Mouse (Mus musculus): ENCODE measurements around the gene Cd40. TPM values are rescaled to one million over a fixed set of nuclear protein-coding genes. Genes with fewer than 3 reads are reported as not detected.

The Cd40 gene
- polyA plus RNA-seq, 1 experiment, result 0.27 TPM

GRCm38 (mm10) chr2:165102920-165103319, 47.5 kb downstream of the Cd40 start:
- no peaks in the 10 kb centered on the region for H3K36me3 ChIP-seq (ENCODE audit: control insufficient read depth, insufficient read depth)
- H3K79me2 ChIP-seq (ENCODE audit: control insufficient read depth, insufficient read depth), result no peaks in the 10 kb centered on the region
- no peak for TF ChIP-seq FOSL1 (IDR thresholded peaks at IDR 0.05; ENCODE audit: insufficient read depth, low read length, poor library complexity, severe bottlenecking)
- TF ChIP-seq MYOD1 (IDR thresholded peaks at IDR 0.05; ENCODE audit: control insufficient read depth, insufficient read length, low read depth), result no peak
- no peak for TF ChIP-seq CTCF (IDR thresholded peaks at IDR 0.05; ENCODE audit: control insufficient read depth, insufficient read depth, insufficient read length)
- H3ac ChIP-seq (ENCODE audit: control insufficient read depth, insufficient read length, low read depth), result no peak overlapping the region
- peaks cover 91% of the 10 kb centered on the region for H3K27me3 ChIP-seq (ENCODE audit: control insufficient read depth, insufficient read depth, insufficient read length)
- no peaks in the 10 kb centered on the region for H3K79me3 ChIP-seq (ENCODE audit: low read depth)
- H3K4me3 ChIP-seq (ENCODE audit: insufficient read depth, poor library complexity, severe bottlenecking), result no peak overlapping the region

GRCm38 (mm10) chr2:165105513-165106079, 50.2 kb downstream of the Cd40 start:
- H3K36me3 ChIP-seq (ENCODE audit: control insufficient read depth, insufficient read depth), result no peaks in the 10 kb centered on the region
- H3K27me3 ChIP-seq (ENCODE audit: control insufficient read depth, insufficient read depth, insufficient read length), result peaks cover 91% of the 10 kb centered on the region
- no peak for TF ChIP-seq USF1 (IDR thresholded peaks at IDR 0.05; ENCODE audit: low read depth)
- TF ChIP-seq CTCF (IDR thresholded peaks at IDR 0.05; ENCODE audit: control insufficient read depth, insufficient read depth, insufficient read length), result no peak
- TF ChIP-seq FOSL1 (IDR thresholded peaks at IDR 0.05; ENCODE audit: insufficient read depth, low read length, poor library complexity, severe bottlenecking), result no peak
- TF ChIP-seq MYOD1 (IDR thresholded peaks at IDR 0.05; ENCODE audit: control insufficient read depth, insufficient read length, low read depth), result no peak
- TF ChIP-seq CEBPB (IDR thresholded peaks at IDR 0.05; ENCODE audit: low read depth), result no peak
- no peak for TF ChIP-seq MAX (IDR thresholded peaks at IDR 0.05)
- H3K79me3 ChIP-seq (ENCODE audit: low read depth), result no peaks in the 10 kb centered on the region
- H3ac ChIP-seq (ENCODE audit: control insufficient read depth, insufficient read length, low read depth), result no peak overlapping the region
- no peak overlapping the region for H3K4me3 ChIP-seq (ENCODE audit: insufficient read depth, poor library complexity, severe bottlenecking)
- H3K79me2 ChIP-seq (ENCODE audit: control insufficient read depth, insufficient read depth), result no peaks in the 10 kb centered on the region

GRCm38 (mm10) chr2:165106585-165106984, 51.2 kb downstream of the Cd40 start:
- Histone ChIP-seq H3K36me3 (ENCODE audit: control insufficient read depth, insufficient read depth) (no peaks in the 10 kb centered on the region), H3K4me3 (ENCODE audit: insufficient read depth, poor library complexity, severe bottlenecking) (no peak overlapping the region), H3K79me2 (ENCODE audit: control insufficient read depth, insufficient read depth) (no peaks in the 10 kb centered on the region), H3K27me3 (ENCODE audit: control insufficient read depth, insufficient read depth, insufficient read length) (peaks cover 84% of the 10 kb centered on the region), H3K79me3 (ENCODE audit: low read depth) (no peaks in the 10 kb centered on the region), H3ac (ENCODE audit: control insufficient read depth, insufficient read length, low read depth) (no peak overlapping the region)
- TF ChIP-seq MYOD1 (IDR thresholded peaks at IDR 0.05; ENCODE audit: control insufficient read depth, insufficient read length, low read depth) (no peak), CEBPB (IDR thresholded peaks at IDR 0.05; ENCODE audit: low read depth) (no peak), USF1 (IDR thresholded peaks at IDR 0.05; ENCODE audit: low read depth) (no peak), FOSL1 (IDR thresholded peaks at IDR 0.05; ENCODE audit: insufficient read depth, low read length, poor library complexity, severe bottlenecking) (no peak), MAX (IDR thresholded peaks at IDR 0.05) (no peak), MYOG (IDR thresholded peaks at IDR 0.05; ENCODE audit: control insufficient read depth, extremely low read depth, insufficient read length) (no peak), CTCF (IDR thresholded peaks at IDR 0.05; ENCODE audit: control insufficient read depth, insufficient read depth, insufficient read length) (no peak)

- Histone ChIP-seq H3K79me2 (ENCODE audit: control insufficient read depth, insufficient read depth) (no peaks in the 10 kb centered on the region), H3K4me3 (ENCODE audit: insufficient read depth, poor library complexity, severe bottlenecking) (no peak overlapping the region), H3K36me3 (ENCODE audit: control insufficient read depth, insufficient read depth) (no peaks in the 10 kb centered on the region), H3K27me3 (ENCODE audit: control insufficient read depth, insufficient read depth, insufficient read length) (peaks cover 79% of the 10 kb centered on the region), H3ac (ENCODE audit: control insufficient read depth, insufficient read length, low read depth) (no peak overlapping the region), H3K79me3 (ENCODE audit: low read depth) (no peaks in the 10 kb centered on the region)
- TF ChIP-seq FOSL1 (IDR thresholded peaks at IDR 0.05; ENCODE audit: insufficient read depth, low read length, poor library complexity, severe bottlenecking) (no peak), MYOG (IDR thresholded peaks at IDR 0.05; ENCODE audit: control insufficient read depth, extremely low read depth, insufficient read length) (no peak), CTCF (IDR thresholded peaks at IDR 0.05; ENCODE audit: control insufficient read depth, insufficient read depth, insufficient read length) (no peak), USF1 (IDR thresholded peaks at IDR 0.05; ENCODE audit: low read depth) (no peak), CEBPB (IDR thresholded peaks at IDR 0.05; ENCODE audit: low read depth) (no peak), MYOD1 (IDR thresholded peaks at IDR 0.05; ENCODE audit: control insufficient read depth, insufficient read length, low read depth) (no peak), MAX (IDR thresholded peaks at IDR 0.05) (no peak)
These were observed 56.7 kb downstream of the Cd40 start for GRCm38 (mm10) chr2:165112149-165112548.

- TF ChIP-seq CEBPB (IDR thresholded peaks at IDR 0.05; ENCODE audit: low read depth) (no peak), MYOG (IDR thresholded peaks at IDR 0.05; ENCODE audit: control insufficient read depth, extremely low read depth, insufficient read length) (no peak), CTCF (IDR thresholded peaks at IDR 0.05; ENCODE audit: control insufficient read depth, insufficient read depth, insufficient read length) (no peak), MYOD1 (IDR thresholded peaks at IDR 0.05; ENCODE audit: control insufficient read depth, insufficient read length, low read depth) (no peak), FOSL1 (IDR thresholded peaks at IDR 0.05; ENCODE audit: insufficient read depth, low read length, poor library complexity, severe bottlenecking) (no peak), USF1 (IDR thresholded peaks at IDR 0.05; ENCODE audit: low read depth) (no peak), MAX (IDR thresholded peaks at IDR 0.05) (no peak)
- Histone ChIP-seq H3K4me3 (ENCODE audit: insufficient read depth, poor library complexity, severe bottlenecking) (no peak overlapping the region), H3K36me3 (ENCODE audit: control insufficient read depth, insufficient read depth) (no peaks in the 10 kb centered on the region), H3K27me3 (ENCODE audit: control insufficient read depth, insufficient read depth, insufficient read length) (peaks cover 80% of the 10 kb centered on the region), H3K79me2 (ENCODE audit: control insufficient read depth, insufficient read depth) (no peaks in the 10 kb centered on the region), H3ac (ENCODE audit: control insufficient read depth, insufficient read length, low read depth) (no peak overlapping the region), H3K79me3 (ENCODE audit: low read depth) (no peaks in the 10 kb centered on the region)
These were observed 58.3 kb downstream of the Cd40 start for GRCm38 (mm10) chr2:165113733-165114132.

GRCm38 (mm10) chr2:165120765-165121164, 65.3 kb downstream of the Cd40 start:
- H3K79me3 ChIP-seq (ENCODE audit: low read depth), result no peaks in the 10 kb centered on the region
- no peaks in the 10 kb centered on the region for H3K79me2 ChIP-seq (ENCODE audit: control insufficient read depth, insufficient read depth)
- no peak overlapping the region for H3K4me3 ChIP-seq (ENCODE audit: insufficient read depth, poor library complexity, severe bottlenecking)
- H3ac ChIP-seq (ENCODE audit: control insufficient read depth, insufficient read length, low read depth), result no peak overlapping the region
- TF ChIP-seq MYOD1 (IDR thresholded peaks at IDR 0.05; ENCODE audit: control insufficient read depth, insufficient read length, low read depth), result no peak
- no peak for TF ChIP-seq MYOG (IDR thresholded peaks at IDR 0.05; ENCODE audit: control insufficient read depth, extremely low read depth, insufficient read length)
- no peak for TF ChIP-seq FOSL1 (IDR thresholded peaks at IDR 0.05; ENCODE audit: insufficient read depth, low read length, poor library complexity, severe bottlenecking)
- TF ChIP-seq CTCF (IDR thresholded peaks at IDR 0.05; ENCODE audit: control insufficient read depth, insufficient read depth, insufficient read length), result no peak
- no peak for TF ChIP-seq USF1 (IDR thresholded peaks at IDR 0.05; ENCODE audit: low read depth)
- TF ChIP-seq CEBPB (IDR thresholded peaks at IDR 0.05; ENCODE audit: low read depth), result no peak
- no peaks in the 10 kb centered on the region for H3K36me3 ChIP-seq (ENCODE audit: control insufficient read depth, insufficient read depth)
- H3K27me3 ChIP-seq (ENCODE audit: control insufficient read depth, insufficient read depth, insufficient read length), result peaks cover 86% of the 10 kb centered on the region

Measured in C2C12 (cell line).